Mouse (Mus musculus) limb, embryonic 10.5 days (tissue): ENCODE measurements around the gene Pmepa1. TPM values are rescaled to one million over a fixed set of nuclear protein-coding genes. Genes with fewer than 3 reads are reported as not detected.

ENCODE experiments used
- DNase-seq: peaks from one replicate; pipeline ENCODE4 v3.0.0-alpha.2; 2017; ENCODE audit warnings: low spot score
- H3K27ac ChIP-seq: fragments of 300-500 bp; sonication (generic); 2 replicates; pipeline ENCODE4 v1.5.1; 2016; ENCODE audit warnings: mild to moderate bottlenecking
- H3K27me3 ChIP-seq: fragments of 300-500 bp; sonication (generic); 2 replicates; pipeline ENCODE4 v1.6.1; 2016; ENCODE audit warnings: low read depth, mild to moderate bottlenecking; ENCODE audit not compliant: poor library complexity, severe bottlenecking
- H3K36me3 ChIP-seq: fragments of 300-500 bp; sonication (generic); 2 replicates; pipeline ENCODE4 v1.6.1; 2016; ENCODE audit warnings: mild to moderate bottlenecking, moderate library complexity
- H3K4me1 ChIP-seq: fragments of 300-500 bp; sonication (generic); 2 replicates; pipeline ENCODE4 v1.6.1; 2016
- H3K4me3 ChIP-seq: fragments of 300-500 bp; sonication (generic); 2 replicates; pipeline ENCODE4 v1.5.1; 2016; ENCODE audit warnings: mild to moderate bottlenecking, moderate library complexity
- H3K9me3 ChIP-seq: fragments of 300-500 bp; sonication (generic); replicated peaks from 2 replicates; pipeline ENCODE4 v1.6.1; 2016; ENCODE audit warnings: mild to moderate bottlenecking
- WGBS: fragments of 180-500 bp; shearing (Covaris S2); methylation state at CpG from one replicate; pipeline ENCODE4 v1.1.7; 2016; 5-methylcytosine and 5-hydroxymethylcytosine counted together
- polyA plus RNA-seq: library from polyadenylated mRNA; unstranded; fragments of >200 nt; fragmentation: Nextera tagmentation; extraction: Ambion mirVana; gene quantifications from 2 replicates; pipeline ENCODE4 v1.2.1, GENCODE M21; 2016

Gene Pmepa1
- polyA plus RNA-seq, 1 experiment from 2014 or later = 2.0 TPM

DNA sequence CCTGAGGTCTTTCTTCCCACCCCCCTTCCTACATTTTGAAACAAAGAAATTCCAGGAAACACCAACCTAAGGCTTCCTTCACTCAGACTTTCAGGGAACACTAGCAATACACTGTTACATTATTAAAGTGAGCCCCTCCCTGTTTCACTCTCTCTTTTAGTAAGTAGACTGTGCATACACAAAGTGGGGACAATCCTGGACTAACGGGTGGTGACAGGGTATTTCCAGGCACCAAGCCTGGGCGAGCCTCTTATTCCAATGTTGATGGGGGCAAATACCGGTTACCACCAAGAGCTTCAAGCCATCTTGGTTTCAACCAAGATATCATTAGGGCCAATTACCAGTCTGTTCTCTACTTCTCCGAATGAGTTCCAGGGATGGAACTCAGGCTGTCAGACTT, 2.4 kb downstream of the Pmepa1 start:
- H3K4me3 ChIP-seq = peak overlapping the region; percentile 93
- H3K27ac ChIP-seq = no peak overlapping the region
- H3K27me3 ChIP-seq = peaks cover 56% of the 10 kb centered on the region
- DNase-seq = no peak
- peaks cover 57% of the 10 kb centered on the region for H3K4me1 ChIP-seq
- no peaks in the 10 kb centered on the region for H3K9me3 ChIP-seq
- no peaks in the 10 kb centered on the region for H3K36me3 ChIP-seq
- 63% methylated on average over 4 of the region's 4 CpGs for WGBS

DNA sequence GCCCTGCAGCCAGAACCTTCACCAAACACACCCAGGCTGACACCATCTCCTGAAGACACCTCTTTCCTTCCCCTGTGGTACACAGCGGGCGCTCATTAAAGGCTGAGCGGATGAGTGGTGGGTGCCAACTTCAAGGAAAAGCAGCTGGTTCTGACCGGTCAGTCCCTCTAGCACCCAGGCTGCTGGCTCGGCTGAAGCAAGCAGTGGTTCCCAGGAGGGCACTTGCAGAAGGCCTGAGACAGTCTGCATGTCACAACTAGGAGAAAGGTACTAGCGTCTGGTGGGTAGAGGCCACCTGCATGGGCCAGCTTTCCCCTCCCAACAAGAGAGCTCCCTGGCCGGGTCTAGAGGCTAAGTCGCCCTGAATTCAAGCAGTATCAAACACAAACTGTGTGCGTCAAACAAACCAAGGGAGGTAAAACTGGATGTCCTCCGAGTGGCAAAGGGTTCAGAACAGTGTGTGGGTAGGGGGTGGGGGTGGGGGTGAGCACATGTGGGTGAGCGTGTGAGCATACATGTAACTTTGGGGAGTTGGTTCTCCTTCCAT, 3.9 kb downstream of the Pmepa1 start:
- H3K9me3 ChIP-seq = no peaks in the 10 kb centered on the region
- no peak for DNase-seq
- WGBS = 85% methylated on average over 11 of the region's 11 CpGs
- H3K27me3 ChIP-seq = peaks cover 44% of the 10 kb centered on the region
- no peaks in the 10 kb centered on the region for H3K36me3 ChIP-seq
- no peak overlapping the region for H3K27ac ChIP-seq
- peaks cover 56% of the 10 kb centered on the region for H3K4me1 ChIP-seq
- H3K4me3 ChIP-seq = no peak overlapping the region

DNA sequence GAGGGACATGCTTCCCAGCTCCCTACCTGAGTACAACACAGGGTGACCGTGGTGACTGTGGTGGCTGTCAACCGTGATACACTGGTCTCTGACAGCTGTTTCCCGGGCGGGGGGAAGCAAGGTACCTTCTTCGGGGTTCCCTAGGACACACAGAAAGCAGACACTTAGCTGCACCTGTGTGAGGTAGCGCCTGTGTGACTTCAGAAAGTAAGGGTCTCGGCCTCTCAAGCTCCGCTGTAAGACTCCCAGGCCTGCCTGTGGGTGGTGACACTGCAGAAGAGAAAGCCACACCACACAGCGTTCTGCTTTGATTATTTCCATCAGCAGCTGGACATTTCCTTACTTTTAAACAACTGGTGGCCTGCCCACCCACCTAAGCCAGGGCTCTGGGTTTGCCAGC, 4.8 kb downstream of the Pmepa1 start:
- H3K36me3 ChIP-seq = no peaks in the 10 kb centered on the region
- peaks cover 57% of the 10 kb centered on the region for H3K4me1 ChIP-seq
- 82% methylated on average over 9 of the region's 9 CpGs for whole genome bisulfite sequencing
- H3K27me3 ChIP-seq = peaks cover 42% of the 10 kb centered on the region
- H3K4me3 ChIP-seq = no peak overlapping the region
- no peak for DNase-seq
- H3K9me3 ChIP-seq = no peaks in the 10 kb centered on the region
- H3K27ac ChIP-seq = no peak overlapping the region

DNA sequence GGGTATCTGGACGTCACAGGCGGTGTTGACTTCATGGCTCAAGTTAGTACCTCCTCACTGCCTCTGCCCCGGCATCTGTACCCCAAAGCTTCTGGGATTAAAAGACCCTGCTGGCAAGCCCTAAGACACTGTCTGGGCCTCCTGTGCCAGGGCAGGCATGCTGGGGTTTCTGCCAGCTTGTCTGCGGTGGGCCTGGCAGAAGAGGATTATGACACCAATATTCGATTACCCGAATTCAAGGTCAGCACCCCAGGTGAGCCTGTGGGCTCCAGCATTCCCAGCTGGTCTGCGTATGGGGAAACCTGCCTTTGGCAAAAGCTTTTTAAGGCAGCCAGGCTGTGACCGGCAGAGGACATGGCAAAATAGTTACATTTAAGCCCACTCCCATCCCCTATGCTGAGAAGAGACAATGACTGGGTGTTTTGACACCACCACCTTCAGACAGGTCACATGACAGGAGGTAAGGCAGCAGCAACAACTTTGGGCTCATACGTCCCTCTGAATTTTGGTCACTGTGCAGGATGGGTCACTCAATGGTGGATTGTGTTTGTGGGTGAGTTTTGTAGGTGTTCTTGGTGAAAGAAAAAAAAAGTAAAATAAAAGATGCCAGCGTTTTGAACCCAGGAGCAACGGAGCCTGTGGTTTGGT, 5.6 kb downstream of the Pmepa1 start:
- 87% methylated on average over 11 of the region's 11 CpGs for WGBS
- DNase-seq = no peak
- Histone ChIP-seq H3K4me1 (peaks cover 65% of the 10 kb centered on the region), H3K9me3 (no peaks in the 10 kb centered on the region), H3K4me3 (no peak overlapping the region), H3K27ac (no peak overlapping the region), H3K27me3 (peaks cover 48% of the 10 kb centered on the region), H3K36me3 (no peaks in the 10 kb centered on the region)

DNA sequence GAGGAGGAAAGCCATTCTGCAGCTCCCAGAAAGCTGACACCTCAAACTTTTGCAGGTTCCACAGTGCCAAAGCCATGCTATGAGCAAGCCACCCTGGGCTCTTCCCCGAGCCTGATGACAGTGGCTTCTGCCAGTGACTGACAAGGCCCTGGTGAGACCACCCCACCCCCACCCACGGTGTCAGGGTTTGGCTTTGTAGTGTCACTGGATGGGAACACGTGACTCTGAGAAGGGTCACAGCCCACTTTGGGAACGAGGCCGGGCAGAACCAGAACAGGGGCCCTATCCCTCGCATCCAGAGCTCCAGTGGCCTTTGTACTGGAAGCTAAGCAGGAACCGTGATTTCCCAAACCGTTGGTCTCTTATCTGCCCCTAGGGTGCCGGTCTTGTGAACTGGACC, 6.1 kb downstream of the Pmepa1 start:
- no peaks in the 10 kb centered on the region for H3K9me3 ChIP-seq
- no peak for DNase-seq
- H3K4me1 ChIP-seq = peaks cover 68% of the 10 kb centered on the region
- peaks cover 52% of the 10 kb centered on the region for H3K27me3 ChIP-seq
- H3K36me3 ChIP-seq = no peaks in the 10 kb centered on the region
- H3K4me3 ChIP-seq = no peak overlapping the region
- H3K27ac ChIP-seq = no peak overlapping the region
- whole genome bisulfite sequencing = 70% methylated on average over 9 of the region's 9 CpGs

DNA sequence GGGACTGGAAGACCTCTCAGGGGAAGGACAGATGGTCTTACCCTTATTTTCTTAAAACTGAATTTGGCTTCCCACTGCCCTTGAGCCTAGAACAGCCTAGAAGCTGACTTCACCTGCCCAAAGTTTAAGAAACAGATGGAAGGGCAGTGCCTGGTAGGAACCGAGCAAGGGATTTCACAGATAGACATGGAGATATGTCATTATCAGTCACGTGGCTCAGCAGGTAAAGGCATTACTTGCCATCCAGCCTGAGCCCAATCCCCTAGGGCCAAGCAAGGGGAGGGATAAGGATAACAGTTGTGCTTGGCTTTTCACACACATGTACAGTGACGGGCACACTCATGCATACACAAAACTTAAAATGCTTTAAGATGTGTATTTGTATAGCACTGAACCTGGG, 8.8 kb downstream of the Pmepa1 start:
- no peak for DNase-seq
- H3K36me3 ChIP-seq = no peaks in the 10 kb centered on the region
- H3K9me3 ChIP-seq = no peaks in the 10 kb centered on the region
- 88% methylated on average over 3 of the region's 3 CpGs for WGBS
- peaks cover 29% of the 10 kb centered on the region for H3K27me3 ChIP-seq
- peaks cover 68% of the 10 kb centered on the region for H3K4me1 ChIP-seq
- no peak overlapping the region for H3K27ac ChIP-seq
- H3K4me3 ChIP-seq = no peak overlapping the region

DNA sequence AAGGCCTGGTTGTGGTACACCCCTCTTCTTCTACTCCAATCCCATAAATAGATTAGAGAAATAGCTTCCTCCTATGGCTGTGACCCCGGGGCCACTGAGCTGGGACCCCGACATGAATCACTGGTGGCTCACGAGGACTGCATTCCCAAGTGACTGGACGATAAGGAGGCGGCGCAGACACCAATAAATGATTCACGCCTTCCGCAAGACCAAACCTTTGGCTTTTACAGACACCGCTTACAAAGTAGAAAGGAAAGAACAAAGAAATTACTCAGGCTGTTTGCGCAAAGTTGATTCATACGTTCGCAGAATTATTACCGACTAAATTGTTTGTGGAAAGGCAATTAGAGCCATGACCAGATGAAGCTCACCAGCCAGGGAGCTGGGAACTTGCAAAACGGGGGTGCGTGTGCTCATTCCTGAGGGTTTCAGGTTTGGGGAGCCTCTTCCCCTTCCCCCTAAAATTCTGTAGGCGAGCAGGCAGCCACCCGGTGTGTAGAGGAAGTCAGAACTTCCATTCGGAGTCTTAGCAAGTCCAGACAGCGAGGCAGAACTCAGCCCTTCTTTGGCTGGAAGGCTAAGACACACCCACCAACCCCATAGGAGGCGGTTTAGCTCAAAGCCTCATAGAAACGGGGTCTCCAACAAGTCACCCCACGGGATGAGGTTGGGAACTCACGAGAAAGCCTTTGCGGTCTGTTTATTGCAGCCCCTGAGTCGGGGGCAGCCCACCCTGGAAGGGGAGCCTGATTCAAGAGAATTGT, 9.8 kb downstream of the Pmepa1 start:
- H3K27ac ChIP-seq = no peak overlapping the region
- 75% methylated on average over 25 of the region's 25 CpGs for WGBS
- H3K27me3 ChIP-seq = peaks cover 18% of the 10 kb centered on the region; the same call in 1 of the 2 replicates
- H3K4me1 ChIP-seq = peaks cover 68% of the 10 kb centered on the region
- H3K4me3 ChIP-seq = no peak overlapping the region
- no peaks in the 10 kb centered on the region for H3K9me3 ChIP-seq
- no peak for DNase-seq
- H3K36me3 ChIP-seq = no peaks in the 10 kb centered on the region

DNA sequence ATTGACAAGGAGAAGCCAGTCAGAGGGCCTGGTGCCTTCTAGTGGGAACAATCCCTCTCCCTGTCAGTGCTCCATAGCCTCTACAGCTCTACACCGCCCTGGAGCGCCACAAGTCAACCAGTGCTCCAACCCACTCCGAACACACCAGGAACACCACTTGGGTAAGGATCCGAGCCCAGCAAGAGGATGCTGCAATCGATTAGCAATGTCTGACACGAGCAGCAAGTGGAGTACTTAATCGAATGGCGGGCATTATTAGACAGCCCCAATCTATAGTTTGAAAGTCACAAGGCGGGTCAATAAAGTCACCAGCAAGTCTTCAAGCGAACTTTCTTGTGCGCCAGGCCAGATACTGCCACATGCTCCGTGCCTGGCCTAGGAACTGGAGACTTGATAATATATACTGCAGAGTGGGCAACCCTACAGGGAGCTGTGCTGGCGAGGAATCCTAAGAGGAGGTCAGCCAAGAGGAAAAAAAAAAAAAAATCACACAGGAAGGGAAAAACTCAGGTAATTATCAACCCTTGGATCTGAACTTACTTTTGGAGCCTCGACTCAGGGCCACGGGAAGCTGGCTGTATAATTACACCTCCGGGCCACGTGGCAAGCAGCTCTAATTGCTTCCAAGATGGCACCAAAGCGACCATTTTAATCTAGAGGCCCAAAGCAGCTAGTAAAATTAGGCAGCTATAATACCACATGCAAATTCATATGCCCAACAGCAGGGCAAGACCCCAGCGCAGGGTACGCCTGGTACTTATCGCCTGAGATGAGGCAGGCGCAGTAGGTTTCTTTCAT, 10.7 kb downstream of the Pmepa1 start:
- no peak overlapping the region for H3K27ac ChIP-seq
- H3K4me1 ChIP-seq = peaks cover 69% of the 10 kb centered on the region
- WGBS = 92% methylated on average over 22 of the region's 22 CpGs

DNA sequence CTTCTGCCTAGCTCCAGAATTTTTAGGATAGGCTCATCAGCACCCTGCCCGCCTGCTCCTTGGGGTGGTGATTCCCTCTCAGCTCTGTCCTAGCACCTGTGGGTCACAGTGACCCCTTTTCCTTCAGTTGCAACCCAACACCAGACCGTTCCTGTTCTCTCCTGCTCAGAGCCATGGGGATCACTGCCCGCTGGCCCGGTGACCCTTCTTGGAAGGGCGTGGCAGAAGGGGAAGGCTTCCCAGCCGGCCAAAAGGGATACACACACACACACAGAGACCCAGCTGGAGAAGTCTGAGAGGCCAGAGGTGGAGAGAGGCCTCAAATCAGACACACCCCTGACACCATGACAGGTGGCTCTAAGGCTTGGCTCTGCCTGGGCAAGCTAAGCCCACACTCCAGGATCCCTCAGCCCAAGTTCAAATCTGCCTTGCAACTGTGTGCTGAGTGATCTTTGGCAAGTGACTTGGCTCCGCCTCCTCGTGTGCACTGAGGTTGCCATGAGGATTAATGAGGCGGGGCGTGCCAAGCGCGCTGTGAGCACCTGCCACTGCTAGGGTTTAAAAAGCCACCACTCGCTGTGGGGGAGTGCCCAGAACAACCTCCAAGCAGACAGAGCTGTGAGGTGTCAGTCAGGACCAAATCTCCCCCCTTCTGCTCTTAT, 11.7 kb downstream of the Pmepa1 start:
- Histone ChIP-seq H3K4me1 (peaks cover 73% of the 10 kb centered on the region), H3K36me3 (no peaks in the 10 kb centered on the region), H3K4me3 (no peak overlapping the region), H3K27me3 (peaks cover 11% of the 10 kb centered on the region; the same call in 1 of the 2 replicates), H3K27ac (no peak overlapping the region; the same call in 1 of the 2 replicates), H3K9me3 (no peaks in the 10 kb centered on the region)
- WGBS = 22% methylated on average over 13 of the region's 13 CpGs
- no peak for DNase-seq

More for the DNA sequence above, 10.7 kb downstream of the Pmepa1 start:
- Histone ChIP-seq H3K4me3 (no peak overlapping the region), H3K9me3 (no peaks in the 10 kb centered on the region), H3K27me3 (peaks cover 11% of the 10 kb centered on the region; the same call in 1 of the 2 replicates), H3K36me3 (no peaks in the 10 kb centered on the region)
- no peak for DNase-seq

DNA sequence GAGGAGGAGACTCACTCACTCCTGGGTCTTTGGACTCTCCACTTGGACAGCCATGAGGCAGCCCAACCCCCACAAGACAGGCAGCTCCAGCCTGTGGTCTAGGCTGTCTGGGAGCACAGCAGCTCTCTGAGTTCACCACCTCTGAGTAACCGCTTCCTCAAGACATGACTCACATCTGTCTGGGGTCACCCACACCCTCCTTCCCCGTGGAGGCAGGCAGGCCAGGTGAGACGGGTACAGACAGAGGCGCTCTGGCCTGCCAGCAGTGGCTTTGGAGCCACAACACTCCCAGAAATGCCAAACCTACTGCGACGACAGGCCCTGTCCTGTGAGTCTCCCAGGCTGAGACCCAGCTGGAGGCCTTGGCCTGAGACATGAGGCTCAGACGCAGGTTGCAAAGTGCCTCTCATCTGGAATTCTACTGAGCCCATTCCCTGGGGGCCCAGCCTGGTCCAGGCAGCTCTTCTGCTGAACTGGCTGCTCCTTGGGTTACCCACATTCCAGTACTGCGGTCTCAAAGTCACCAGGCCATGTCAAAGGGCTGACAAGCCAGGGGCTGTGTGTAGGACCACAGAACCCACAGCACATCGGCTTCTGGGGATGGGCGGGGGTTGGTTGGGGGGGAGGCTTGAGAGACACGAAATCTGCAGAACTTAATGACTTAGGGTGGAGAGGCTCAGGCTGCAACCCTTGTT, 12.6 kb downstream of the Pmepa1 start:
- H3K27ac ChIP-seq = peak overlapping the region; percentile 37; the same call in 1 of the 2 replicates
- 63% methylated on average over 11 of the region's 11 CpGs for WGBS
- H3K27me3 ChIP-seq = peaks cover 11% of the 10 kb centered on the region; the same call in 1 of the 2 replicates
- H3K36me3 ChIP-seq = no peaks in the 10 kb centered on the region
- H3K4me1 ChIP-seq = peaks cover 78% of the 10 kb centered on the region
- H3K4me3 ChIP-seq = no peak overlapping the region
- no peak for DNase-seq
- no peaks in the 10 kb centered on the region for H3K9me3 ChIP-seq

DNA sequence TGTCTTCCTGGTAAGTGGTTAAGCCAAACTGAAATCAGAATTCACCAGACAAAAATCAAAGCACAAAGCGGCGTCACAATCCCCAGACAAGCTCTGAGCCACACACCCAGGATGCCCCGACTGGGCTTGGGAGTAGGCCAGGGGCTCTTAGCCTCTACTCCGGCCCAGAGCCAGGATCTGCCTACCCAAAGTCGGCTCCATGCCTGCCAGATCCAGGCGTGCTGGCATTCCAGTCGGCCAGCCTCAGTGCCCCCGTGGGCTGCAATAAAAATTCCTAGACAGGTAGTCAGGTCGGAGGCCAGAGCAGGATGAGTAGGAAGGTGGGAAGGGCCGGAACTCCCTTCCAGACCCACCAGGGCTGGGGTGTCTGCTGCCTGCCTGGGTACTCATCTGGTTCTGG, 14.8 kb downstream of the Pmepa1 start:
- WGBS = 61% methylated on average over 10 of the region's 10 CpGs
- H3K4me1 ChIP-seq = peaks cover 92% of the 10 kb centered on the region
- no peaks in the 10 kb centered on the region for H3K9me3 ChIP-seq
- H3K4me3 ChIP-seq = no peak overlapping the region
- H3K27ac ChIP-seq = peak overlapping the region; percentile 40; the same call in 1 of the 2 replicates
- peaks cover 14% of the 10 kb centered on the region; the same call in 1 of the 2 replicates for H3K27me3 ChIP-seq
- DNase-seq = no peak
- no peaks in the 10 kb centered on the region for H3K36me3 ChIP-seq
